ENCODE assay signal across 34 mouse cellular contexts in genomic region chr7:72948026-72948425, GRCm38 (mm10).
"Had no signal": no experiment of that assay in that cellular context is flagged by ENCODE, and none has a peak within 500 bp of the region (broad histone marks: within the 10 kb centered on the region; RNA-seq: fewer than 3 reads in every experiment).

No protein-coding gene starts in this region.

- H3K4me2 ChIP-seq: heart, embryonic 11.5 days; heart, embryonic 12.5 days; heart, embryonic 13.5 days; heart, embryonic 15.5 days; hindbrain, embryonic 12.5 days; hindbrain, embryonic 13.5 days; hindbrain, embryonic 14.5 days; hindbrain, embryonic 15.5 days; intestine, embryonic 15.5 days; kidney, embryonic 15.5 days had no signal

- H3K4me3 ChIP-seq: heart, embryonic 10.5 days; heart, embryonic 12.5 days; heart, embryonic 13.5 days; heart, embryonic 15.5 days; hindbrain, embryonic 10.5 days; hindbrain, embryonic 12.5 days; hindbrain, embryonic 13.5 days; hindbrain, embryonic 15.5 days; intestine, embryonic 15.5 days; kidney, embryonic 15.5 days; layer of hippocampus, adult 2 months had no signal

- H3K4me1 ChIP-seq: heart, embryonic 10.5 days; heart, embryonic 12.5 days; heart, embryonic 13.5 days; heart, embryonic 15.5 days; intestine, embryonic 15.5 days; kidney, embryonic 15.5 days had no signal

- H3K27ac ChIP-seq: heart, embryonic 10.5 days; heart, embryonic 13.5 days; heart, embryonic 15.5 days; hindbrain, embryonic 12.5 days; hindbrain, embryonic 13.5 days; hindbrain, embryonic 14.5 days; hindbrain, embryonic 15.5 days; hindbrain, postnatal 0 days; intestine, embryonic 15.5 days; kidney, embryonic 15.5 days; kidney, postnatal 0 days; layer of hippocampus, adult 2 months had no signal

- H3K36me3 ChIP-seq: heart, embryonic 10.5 days; heart, embryonic 12.5 days; heart, embryonic 13.5 days; heart, embryonic 15.5 days; hindbrain, embryonic 10.5 days; hindbrain, embryonic 12.5 days; hindbrain, embryonic 13.5 days; hindbrain, embryonic 15.5 days; intestine, embryonic 15.5 days; kidney, embryonic 15.5 days had no signal

- H3K9me3 ChIP-seq: heart, embryonic 10.5 days; heart, embryonic 13.5 days; heart, embryonic 15.5 days; hindbrain, embryonic 10.5 days; hindbrain, embryonic 12.5 days; hindbrain, embryonic 13.5 days; hindbrain, embryonic 15.5 days; intestine, embryonic 15.5 days; kidney, embryonic 15.5 days had no signal

- ATAC-seq: hindbrain, embryonic 16.5 days; hindbrain, postnatal 0 days; inflammation-experienced regulatory T-cells, adult 6 months; intestine, embryonic 15.5 days; intestine, embryonic 16.5 days; intestine, postnatal 0 days had no signal

- DNase-seq: heart, postnatal 10 days; heart, postnatal 14 days; heart, postnatal 36 days; heart, postnatal 4 days; kidney, adult 11 months; kidney, adult 18-20 months; kidney, adult 2 months; kidney, adult 8-10 months; kidney, adult 9 months; kidney, postnatal 10 days; kidney, postnatal 14 days; kidney, postnatal 25 days; kidney, postnatal 36 days; layer of hippocampus, adult 9-11 months; layer of hippocampus, postnatal 36 days had no signal

- H3K27me3 ChIP-seq: heart, embryonic 12.5 days; heart, embryonic 13.5 days; heart, embryonic 15.5 days; hindbrain, embryonic 12.5 days; hindbrain, embryonic 13.5 days; hindbrain, embryonic 15.5 days; intestine, embryonic 15.5 days; kidney, embryonic 15.5 days had no signal

- H3K9ac ChIP-seq: heart, embryonic 12.5 days; heart, embryonic 13.5 days; heart, embryonic 15.5 days; hindbrain, embryonic 12.5 days; hindbrain, embryonic 13.5 days; hindbrain, embryonic 14.5 days; hindbrain, embryonic 15.5 days; intestine, embryonic 15.5 days; kidney, embryonic 15.5 days had no signal
